Mouse (Mus musculus): ENCODE results near the gene Sox5. TPM values are rescaled to one million over a fixed set of nuclear protein-coding genes. Genes with fewer than 3 reads are reported as not detected.

Sox5 gene
- polyA plus RNA-seq, 1 experiment from 2014 or later, result 34.6 TPM

DNA sequence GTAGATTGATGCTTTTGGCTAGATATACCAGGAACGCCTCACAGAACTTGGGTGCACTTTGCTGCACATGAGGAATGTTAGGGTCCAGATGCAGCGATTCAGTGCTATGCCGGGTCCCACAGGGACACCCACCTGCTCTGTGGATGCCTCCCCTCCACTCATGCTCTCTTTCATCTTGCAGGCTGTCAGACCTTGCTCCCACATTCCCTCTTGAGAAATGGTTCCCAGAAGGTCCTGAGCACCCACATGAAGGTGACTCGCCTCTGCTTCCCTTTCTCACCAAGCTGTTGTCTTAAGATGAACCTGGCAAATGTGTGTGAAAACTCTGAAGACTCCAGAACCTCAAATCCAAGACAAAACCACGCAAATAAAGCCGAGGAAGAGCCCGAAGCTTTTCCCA, 704.0 kb downstream of the Sox5 start:
- 92% methylated on average over 7 of the region's 7 CpGs for WGBS
- Histone ChIP-seq H3K27me3 (ENCODE audit: control insufficient read depth, insufficient read depth, low read length) (no peaks in the 10 kb centered on the region), H3K4me2 (ENCODE audit: low read depth, low read length) (no peak overlapping the region), H3K4me3 (ENCODE audit: low read depth, low read length) (no peak overlapping the region), H3K9me3 (ENCODE audit: control insufficient read depth, low read length) (no peaks in the 10 kb centered on the region), H3K27ac (ENCODE audit: low read depth, low read length) (no peak overlapping the region), H3K9ac (replicated peaks; ENCODE audit: low read depth, low read length) (no peak overlapping the region), H3K36me3 (ENCODE audit: control insufficient read depth, insufficient read depth, low read length) (no peaks in the 10 kb centered on the region), H3K4me1 (ENCODE audit: control insufficient read depth, insufficient read depth, low read length) (no peaks in the 10 kb centered on the region)
- ATAC-seq (ENCODE audit: low read depth), result no peak

GRCm38 (mm10) chr6:144076376-144076775, 705.4 kb downstream of the Sox5 start:
- Histone ChIP-seq H3K4me2 (ENCODE audit: low read depth, low read length) (no peak overlapping the region), H3K27me3 (ENCODE audit: control insufficient read depth, insufficient read depth, low read length) (no peaks in the 10 kb centered on the region), H3K27ac (ENCODE audit: low read depth, low read length) (no peak overlapping the region), H3K9ac (replicated peaks; ENCODE audit: low read depth, low read length) (no peak overlapping the region), H3K36me3 (ENCODE audit: control insufficient read depth, insufficient read depth, low read length) (no peaks in the 10 kb centered on the region), H3K4me3 (ENCODE audit: low read depth, low read length) (no peak overlapping the region), H3K4me1 (ENCODE audit: control insufficient read depth, insufficient read depth, low read length) (no peaks in the 10 kb centered on the region), H3K9me3 (ENCODE audit: control insufficient read depth, low read length) (no peaks in the 10 kb centered on the region)
- no peak for ATAC-seq (ENCODE audit: low read depth)
- WGBS, result 91% methylated on average over 4 of the region's 4 CpGs

GRCm38 (mm10) chr6:144075327-144075941, 706.3 kb downstream of the Sox5 start:
- Histone ChIP-seq H3K4me3 (ENCODE audit: low read depth, low read length) (no peak overlapping the region), H3K4me2 (ENCODE audit: low read depth, low read length) (no peak overlapping the region), H3K27me3 (ENCODE audit: control insufficient read depth, insufficient read depth, low read length) (no peaks in the 10 kb centered on the region), H3K9me3 (ENCODE audit: control insufficient read depth, low read length) (no peaks in the 10 kb centered on the region), H3K36me3 (ENCODE audit: control insufficient read depth, insufficient read depth, low read length) (no peaks in the 10 kb centered on the region), H3K4me1 (ENCODE audit: control insufficient read depth, insufficient read depth, low read length) (no peaks in the 10 kb centered on the region), H3K27ac (ENCODE audit: low read depth, low read length) (no peak overlapping the region), H3K9ac (replicated peaks; ENCODE audit: low read depth, low read length) (no peak overlapping the region)
- ATAC-seq (ENCODE audit: low read depth), result no peak
- WGBS, result 88% methylated on average over 12 of the region's 12 CpGs

- Histone ChIP-seq H3K4me2 (ENCODE audit: low read depth, low read length) (no peak overlapping the region), H3K27me3 (ENCODE audit: control insufficient read depth, insufficient read depth, low read length) (no peaks in the 10 kb centered on the region), H3K4me1 (ENCODE audit: control insufficient read depth, insufficient read depth, low read length) (no peaks in the 10 kb centered on the region), H3K9me3 (ENCODE audit: control insufficient read depth, low read length) (no peaks in the 10 kb centered on the region), H3K4me3 (ENCODE audit: low read depth, low read length) (no peak overlapping the region), H3K27ac (ENCODE audit: low read depth, low read length) (no peak overlapping the region), H3K9ac (replicated peaks; ENCODE audit: low read depth, low read length) (no peak overlapping the region), H3K36me3 (ENCODE audit: control insufficient read depth, insufficient read depth, low read length) (no peaks in the 10 kb centered on the region)
- WGBS, result 67% methylated on average over 9 of the region's 9 CpGs
- no peak for ATAC-seq (ENCODE audit: low read depth)
Observed at GRCm38 (mm10) chr6:144074826-144075225, 707.0 kb downstream of the Sox5 start.

DNA sequence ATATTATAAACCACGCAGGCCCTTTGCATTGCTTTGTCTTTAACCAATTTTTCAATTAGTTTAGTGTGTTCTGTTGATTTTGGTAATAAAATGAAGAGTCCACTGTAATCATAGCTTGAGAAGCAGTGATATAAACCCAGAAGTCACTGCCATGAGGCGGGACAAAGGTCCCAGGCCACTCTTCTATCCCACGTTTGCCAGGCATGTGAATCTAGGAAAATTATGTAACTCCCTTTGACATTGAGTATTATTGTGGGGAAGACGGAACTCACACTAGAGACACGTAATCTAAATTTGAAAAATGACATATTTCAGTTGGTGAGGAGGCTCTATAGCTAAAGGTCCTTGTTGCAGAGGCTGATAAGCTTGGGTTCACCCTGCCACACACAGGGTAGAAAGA, 711.3 kb downstream of the Sox5 start:
- ATAC-seq (ENCODE audit: low read depth), result no peak
- H3K9ac ChIP-seq (replicated peaks; ENCODE audit: low read depth, low read length), result no peak overlapping the region
- WGBS, result 92% methylated on average over 5 of the region's 5 CpGs
- H3K36me3 ChIP-seq (ENCODE audit: control insufficient read depth, insufficient read depth, low read length), result no peaks in the 10 kb centered on the region
- H3K4me3 ChIP-seq (ENCODE audit: low read depth, low read length), result no peak overlapping the region
- H3K9me3 ChIP-seq (ENCODE audit: control insufficient read depth, low read length), result no peaks in the 10 kb centered on the region
- H3K27me3 ChIP-seq (ENCODE audit: control insufficient read depth, insufficient read depth, low read length), result no peaks in the 10 kb centered on the region
- H3K27ac ChIP-seq (ENCODE audit: low read depth, low read length), result no peak overlapping the region
- no peak overlapping the region for H3K4me2 ChIP-seq (ENCODE audit: low read depth, low read length)
- 0 out of 2 replicates have a peak, but pooled peaks cover 2% of the 10 kb centered on the region for H3K4me1 ChIP-seq (ENCODE audit: control insufficient read depth, insufficient read depth, low read length)

DNA sequence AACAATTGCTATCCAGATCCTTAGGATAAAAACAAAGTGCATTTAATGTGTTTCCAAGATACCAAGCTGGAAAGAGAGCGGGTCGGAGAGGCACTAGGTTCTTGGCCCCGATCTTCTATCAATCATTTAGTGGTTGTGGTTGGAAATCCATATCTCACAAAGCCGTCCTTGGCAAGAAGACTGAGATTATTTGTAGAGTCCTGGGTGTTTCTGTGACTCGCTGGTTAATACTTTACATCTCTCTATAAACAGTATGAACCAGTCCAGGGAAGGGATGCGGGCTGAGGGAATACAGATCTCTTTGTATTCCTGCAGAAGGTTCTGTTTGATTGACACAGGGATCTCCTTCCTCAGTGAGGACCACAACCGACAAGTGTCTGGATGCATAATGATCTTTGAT, 714.3 kb downstream of the Sox5 start:
- H3K4me2 ChIP-seq (ENCODE audit: low read depth, low read length), result no peak overlapping the region
- H3K4me3 ChIP-seq (ENCODE audit: low read depth, low read length), result no peak overlapping the region
- H3K36me3 ChIP-seq (ENCODE audit: control insufficient read depth, insufficient read depth, low read length), result no peaks in the 10 kb centered on the region
- ATAC-seq (ENCODE audit: low read depth), result no peak
- 0 out of 2 replicates have a peak, but pooled peaks cover 2% of the 10 kb centered on the region for H3K4me1 ChIP-seq (ENCODE audit: control insufficient read depth, insufficient read depth, low read length)
- H3K27me3 ChIP-seq (ENCODE audit: control insufficient read depth, insufficient read depth, low read length), result no peaks in the 10 kb centered on the region
- WGBS, result 89% methylated on average over 7 of the region's 7 CpGs
- H3K27ac ChIP-seq (ENCODE audit: low read depth, low read length), result no peak overlapping the region
- H3K9me3 ChIP-seq (ENCODE audit: control insufficient read depth, low read length), result no peaks in the 10 kb centered on the region
- no peak overlapping the region for H3K9ac ChIP-seq (replicated peaks; ENCODE audit: low read depth, low read length)

DNA sequence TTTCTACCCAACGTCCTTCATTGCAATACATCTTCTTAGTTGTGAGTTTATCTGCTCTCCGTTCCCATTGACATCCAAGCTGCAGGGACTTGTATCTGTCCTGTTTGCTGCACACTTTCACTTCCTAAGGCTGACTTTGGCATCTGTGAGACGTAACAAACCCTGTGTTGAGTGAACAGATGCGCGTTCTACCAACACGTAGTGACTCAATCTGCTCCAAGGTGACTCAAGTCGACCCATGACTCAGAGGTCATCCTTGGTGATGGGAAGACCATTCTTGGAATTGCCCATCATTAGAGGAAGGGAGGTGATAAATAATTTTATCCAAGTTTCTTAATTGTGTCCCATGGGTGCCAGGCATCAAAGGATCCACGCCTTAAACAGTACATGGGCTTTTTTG, 719.3 kb downstream of the Sox5 start:
- 92% methylated on average over 8 of the region's 8 CpGs for WGBS
- 0 out of 2 replicates have a peak, but pooled peaks cover 2% of the 10 kb centered on the region for H3K4me1 ChIP-seq (ENCODE audit: control insufficient read depth, insufficient read depth, low read length)
- no peak for ATAC-seq (ENCODE audit: low read depth)
- no peak overlapping the region for H3K4me3 ChIP-seq (ENCODE audit: low read depth, low read length)
- no peak overlapping the region for H3K27ac ChIP-seq (ENCODE audit: low read depth, low read length)
- H3K36me3 ChIP-seq (ENCODE audit: control insufficient read depth, insufficient read depth, low read length), result no peaks in the 10 kb centered on the region
- no peaks in the 10 kb centered on the region for H3K27me3 ChIP-seq (ENCODE audit: control insufficient read depth, insufficient read depth, low read length)
- H3K9ac ChIP-seq (replicated peaks; ENCODE audit: low read depth, low read length), result no peak overlapping the region
- no peaks in the 10 kb centered on the region for H3K9me3 ChIP-seq (ENCODE audit: control insufficient read depth, low read length)
- no peak overlapping the region for H3K4me2 ChIP-seq (ENCODE audit: low read depth, low read length)

DNA sequence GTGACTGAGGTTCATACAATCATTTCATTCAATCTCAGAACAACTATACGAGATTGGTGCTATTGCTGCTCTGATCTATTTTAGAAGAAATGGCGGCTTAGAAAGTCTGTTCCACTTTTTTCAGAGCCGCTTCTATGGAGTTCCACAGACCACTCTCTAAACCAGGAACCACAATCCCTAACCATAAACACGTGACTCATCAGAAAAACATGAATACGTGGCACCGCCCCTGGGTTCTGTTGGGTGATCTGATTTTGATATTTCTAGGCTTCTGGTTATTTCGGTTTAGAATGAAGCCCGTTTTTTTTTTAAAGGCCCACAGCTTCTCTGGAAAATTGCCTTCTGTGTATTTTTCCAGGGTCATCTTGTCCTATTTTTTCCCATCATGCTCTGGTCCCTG, 720.0 kb downstream of the Sox5 start:
- H3K4me1 ChIP-seq (ENCODE audit: control insufficient read depth, insufficient read depth, low read length), result 0 out of 2 replicates have a peak, but pooled peaks cover 2% of the 10 kb centered on the region
- no peaks in the 10 kb centered on the region for H3K27me3 ChIP-seq (ENCODE audit: control insufficient read depth, insufficient read depth, low read length)
- 94% methylated on average over 8 of the region's 8 CpGs for WGBS
- no peak overlapping the region for H3K9ac ChIP-seq (replicated peaks; ENCODE audit: low read depth, low read length)
- H3K27ac ChIP-seq (ENCODE audit: low read depth, low read length), result no peak overlapping the region
- H3K36me3 ChIP-seq (ENCODE audit: control insufficient read depth, insufficient read depth, low read length), result no peaks in the 10 kb centered on the region
- H3K4me3 ChIP-seq (ENCODE audit: low read depth, low read length), result no peak overlapping the region
- no peak for ATAC-seq (ENCODE audit: low read depth)
- no peaks in the 10 kb centered on the region for H3K9me3 ChIP-seq (ENCODE audit: control insufficient read depth, low read length)
- H3K4me2 ChIP-seq (ENCODE audit: low read depth, low read length), result no peak overlapping the region

DNA sequence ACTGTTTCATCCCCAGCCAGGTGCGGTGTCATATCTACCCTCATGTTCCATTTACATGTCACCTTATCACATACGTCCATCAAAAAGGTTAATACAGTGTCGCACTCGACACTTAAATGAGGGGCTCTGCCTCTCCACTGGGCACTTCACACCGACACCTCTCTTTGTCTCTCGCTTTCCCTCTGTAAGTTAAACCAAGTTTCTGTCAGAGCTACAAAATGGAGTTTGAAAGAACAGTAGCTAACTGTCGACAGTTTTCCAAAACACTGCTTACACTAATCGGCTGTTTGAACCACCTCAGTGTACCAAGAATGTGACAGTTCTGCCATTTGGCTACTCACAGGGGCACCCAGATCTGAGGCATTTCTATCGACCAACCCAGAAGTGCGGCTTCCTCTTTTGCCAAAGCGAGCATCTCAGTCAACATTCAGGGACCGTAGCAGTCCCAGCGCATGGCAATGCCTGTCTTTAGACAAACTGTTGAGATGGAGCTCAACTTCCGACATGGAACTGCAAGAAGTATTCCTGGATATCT, 724.6 kb downstream of the Sox5 start:
- H3K36me3 ChIP-seq (ENCODE audit: control insufficient read depth, insufficient read depth, low read length), result no peaks in the 10 kb centered on the region
- no peak overlapping the region for H3K4me2 ChIP-seq (ENCODE audit: low read depth, low read length)
- ATAC-seq (ENCODE audit: low read depth), result no peak
- no peaks in the 10 kb centered on the region for H3K4me1 ChIP-seq (ENCODE audit: control insufficient read depth, insufficient read depth, low read length)
- H3K27me3 ChIP-seq (ENCODE audit: control insufficient read depth, insufficient read depth, low read length), result no peaks in the 10 kb centered on the region
- no peaks in the 10 kb centered on the region for H3K9me3 ChIP-seq (ENCODE audit: control insufficient read depth, low read length)
- 83% methylated on average over 14 of the region's 14 CpGs for WGBS
- H3K4me3 ChIP-seq (ENCODE audit: low read depth, low read length), result no peak overlapping the region
- no peak overlapping the region for H3K9ac ChIP-seq (replicated peaks; ENCODE audit: low read depth, low read length)
- H3K27ac ChIP-seq (ENCODE audit: low read depth, low read length), result peak overlapping the region; percentile 69
